Mouse (Mus musculus): Measurements from ENCODE around the gene Pitpnc1. TPM values are rescaled to one million over a fixed set of nuclear protein-coding genes. Genes with fewer than 3 reads are reported as not detected.

The Pitpnc1 gene
- total RNA-seq, 2 experiments from 2014 or later: 59.4 to 114 TPM

DNA sequence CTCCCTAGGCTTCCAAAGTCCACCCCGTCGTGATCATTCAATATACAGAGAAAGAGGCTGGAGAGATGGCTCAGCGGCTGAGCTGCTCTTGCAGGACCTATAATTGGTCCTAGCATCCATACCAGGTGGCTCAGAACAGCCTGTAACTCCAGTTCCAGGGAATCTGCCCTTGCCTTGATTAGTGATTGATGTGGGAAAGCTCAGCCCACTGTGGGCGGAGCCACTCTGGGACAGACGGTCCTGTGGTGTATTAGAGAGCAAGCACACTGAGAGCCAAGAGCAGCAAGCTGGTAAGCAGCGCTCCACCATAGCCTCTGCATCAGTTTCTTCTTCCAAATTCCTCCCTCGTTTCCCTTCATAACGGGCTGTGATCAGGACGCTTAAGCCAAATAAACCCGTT lies 150.6 kb downstream of the Pitpnc1 start:
- no peak overlapping the region for H3K27ac ChIP-seq
- DNase-seq: no peak
- intact Hi-C loops (cut with DNase I): no loop called here
- TF ChIP-seq CTCF (IDR thresholded peaks at IDR 0.05): no peak
- H3K4me3 ChIP-seq: no peak overlapping the region

DNA sequence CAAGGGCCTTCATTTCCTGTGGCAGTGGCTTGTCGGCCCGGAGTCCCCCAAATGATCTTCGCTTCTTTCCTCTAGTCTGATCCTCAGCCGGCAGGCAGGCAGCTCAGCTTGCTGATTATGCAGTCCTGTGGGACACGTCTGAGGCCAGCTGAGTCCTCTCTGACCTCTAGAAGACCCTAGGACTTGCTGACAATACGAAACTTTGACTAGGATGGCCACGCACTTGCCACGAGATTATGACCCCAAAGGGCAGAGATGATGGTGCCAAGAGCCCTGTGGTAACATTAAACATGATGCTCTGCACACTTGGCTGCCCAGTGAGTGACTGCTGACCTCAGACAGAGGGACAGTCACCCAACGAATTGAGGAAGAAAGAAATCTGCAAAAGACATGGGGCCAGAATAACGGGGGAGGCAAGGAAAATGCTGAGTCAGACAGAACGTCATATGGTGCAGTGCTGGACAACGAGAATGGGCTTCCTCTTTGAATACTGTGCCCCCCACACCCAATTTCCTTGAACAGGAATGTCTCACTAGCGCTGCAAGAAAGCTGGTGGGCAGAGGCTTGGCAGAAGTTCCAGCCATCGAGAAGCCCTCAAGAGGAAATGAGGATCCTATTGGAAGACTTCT lies 152.7 kb downstream of the Pitpnc1 start:
- no peak for TF ChIP-seq CTCF (IDR thresholded peaks at IDR 0.05)
- DNase-seq: peak; percentile 48
- Histone ChIP-seq H3K27ac (peak overlapping the region; percentile 53), H3K4me3 (no peak overlapping the region)
- intact Hi-C loops (cut with DNase I): no loop called here

DNA sequence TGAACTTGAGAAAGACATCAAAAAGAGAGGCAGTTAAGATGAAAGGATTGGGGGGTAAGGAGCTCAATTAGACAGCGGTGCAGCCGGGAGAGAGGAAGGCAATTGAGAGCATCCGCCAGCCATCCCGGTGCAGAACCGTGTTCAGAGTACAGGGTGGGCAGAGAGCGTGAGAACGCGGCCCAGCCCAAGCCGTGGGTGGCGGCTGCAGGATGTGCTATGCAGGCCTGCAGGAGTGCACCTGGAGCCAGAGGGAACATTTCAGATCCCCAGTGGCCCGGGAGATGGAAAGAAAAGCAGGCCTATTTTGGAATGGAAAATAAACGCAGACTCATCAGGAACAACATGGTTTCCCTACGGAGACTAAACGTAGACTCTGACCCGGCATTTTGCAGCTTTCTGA lies 155.0 kb downstream of the Pitpnc1 start:
- H3K27ac ChIP-seq: peak overlapping the region; percentile 78
- no peak for TF ChIP-seq CTCF (IDR thresholded peaks at IDR 0.05)
- H3K4me3 ChIP-seq: peak overlapping the region; percentile 21; the same call in 1 of the 2 replicates
- intact Hi-C loops (cut with DNase I): no loop called here
- DNase-seq: peak; percentile 39

DNA sequence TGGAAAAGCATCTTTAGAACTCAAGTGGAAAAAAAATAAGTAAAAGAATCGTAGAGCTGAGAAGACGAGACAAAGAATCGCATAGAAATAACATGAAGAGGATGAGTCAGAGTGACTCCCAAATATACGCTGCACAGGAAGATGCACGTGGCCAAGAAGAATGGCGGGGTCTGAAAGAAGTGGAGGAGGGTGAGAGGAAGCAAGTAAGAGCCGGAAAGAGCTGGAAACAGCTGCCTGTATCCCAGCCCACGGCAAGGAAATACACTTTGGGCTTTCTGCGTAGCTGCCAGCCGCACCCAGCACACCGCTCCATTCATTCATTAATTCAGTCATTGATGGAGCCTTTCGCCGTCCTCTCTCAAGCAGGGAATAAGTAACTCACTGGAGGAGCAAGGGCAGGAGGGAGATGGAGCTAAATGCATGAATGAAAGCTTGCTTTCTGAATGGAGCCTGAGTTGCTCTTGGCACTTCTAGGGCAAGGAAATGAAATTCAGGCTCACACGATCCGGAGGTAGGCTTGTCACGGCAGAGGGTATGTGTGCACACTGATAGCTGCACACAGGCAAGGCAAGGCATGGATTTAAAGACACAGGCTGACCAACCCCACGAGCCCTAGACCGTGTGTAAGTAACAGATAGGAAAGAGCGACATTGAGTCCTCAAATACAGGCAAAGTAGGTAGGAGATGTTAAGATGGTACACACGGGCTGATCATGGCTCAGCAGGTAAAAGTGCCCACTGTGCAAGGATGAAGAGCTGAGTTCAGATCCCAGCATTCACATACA lies 160.0 kb downstream of the Pitpnc1 start:
- intact Hi-C loops (cut with DNase I): no loop called here
- no peak overlapping the region for H3K27ac ChIP-seq

DNA sequence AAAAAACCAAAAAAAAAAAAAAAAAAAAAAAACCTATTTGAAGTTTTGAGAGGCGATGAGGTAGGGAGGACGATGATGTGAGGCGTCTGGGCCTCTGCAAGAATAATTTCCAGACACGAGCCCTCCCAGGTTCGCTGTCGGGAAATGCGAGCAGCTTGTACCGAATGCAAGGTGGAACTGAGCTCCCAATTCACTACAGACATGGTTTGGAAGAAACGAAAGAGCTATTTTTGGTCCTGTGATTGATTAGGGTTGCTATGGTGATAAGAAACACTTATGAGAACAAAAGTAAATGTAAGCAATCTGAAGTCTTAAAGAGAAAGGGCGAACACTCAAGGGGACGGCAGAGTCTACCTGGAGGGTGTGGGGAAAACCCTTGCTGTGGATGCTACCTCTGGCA lies 164.3 kb downstream of the Pitpnc1 start:
- TF ChIP-seq CTCF (IDR thresholded peaks at IDR 0.05): no peak
- intact Hi-C loops (cut with DNase I): no loop called here
- no peak overlapping the region for H3K27ac ChIP-seq
- no peak for DNase-seq
- no peak overlapping the region for H3K4me3 ChIP-seq

More for the DNA sequence above, 160.0 kb downstream of the Pitpnc1 start:
- no peak overlapping the region for H3K4me3 ChIP-seq
- TF ChIP-seq CTCF (IDR thresholded peaks at IDR 0.05): no peak
- no peak for DNase-seq

DNA sequence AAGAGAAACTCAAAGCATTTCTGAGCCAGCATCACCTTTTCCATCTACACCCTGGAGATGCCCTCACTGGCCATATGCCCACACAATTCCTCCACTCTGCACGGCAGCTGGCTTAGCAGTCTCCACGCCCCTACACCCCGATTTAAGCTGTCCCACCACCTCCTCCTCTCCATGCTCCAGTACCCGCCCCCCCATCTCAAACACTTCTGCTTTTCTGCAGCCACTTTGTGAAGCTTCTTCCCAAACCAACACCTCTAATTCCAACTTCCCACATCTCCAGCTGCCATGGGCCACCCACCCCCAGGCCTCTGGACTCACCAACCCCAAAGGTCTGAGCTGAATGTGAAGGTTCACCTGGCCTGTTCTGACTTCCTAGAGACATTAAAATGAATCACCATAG lies 168.4 kb downstream of the Pitpnc1 start:
- DNase-seq: no peak
- Histone ChIP-seq H3K4me3 (no peak overlapping the region), H3K27ac (no peak overlapping the region)
- TF ChIP-seq CTCF (IDR thresholded peaks at IDR 0.05): no peak
- intact Hi-C loops (cut with DNase I): no loop called here

DNA sequence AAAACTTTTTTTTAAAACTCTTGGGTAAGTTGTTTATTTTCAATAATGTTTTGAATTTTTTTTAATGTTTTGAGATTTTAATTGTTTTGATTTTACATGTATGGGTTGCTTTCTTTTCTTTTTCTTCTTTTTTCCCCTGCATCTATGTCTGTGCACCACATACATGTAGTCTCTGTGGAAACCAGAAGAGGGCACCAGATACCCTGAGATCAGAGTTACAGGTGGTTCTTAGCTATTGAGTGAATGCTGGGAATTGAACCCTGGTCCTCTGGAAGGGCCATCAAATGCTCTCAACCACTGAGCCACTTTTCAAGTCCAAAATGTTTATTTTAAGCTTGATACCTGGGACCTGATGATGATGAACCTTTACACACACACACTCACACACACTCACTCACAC lies 170.3 kb downstream of the Pitpnc1 start:
- intact Hi-C loops (cut with DNase I): no loop called here
- Histone ChIP-seq H3K4me3 (no peak overlapping the region), H3K27ac (no peak overlapping the region)
- peak; percentile 54 for TF ChIP-seq CTCF (IDR thresholded peaks at IDR 0.05)
- no peak for DNase-seq

DNA sequence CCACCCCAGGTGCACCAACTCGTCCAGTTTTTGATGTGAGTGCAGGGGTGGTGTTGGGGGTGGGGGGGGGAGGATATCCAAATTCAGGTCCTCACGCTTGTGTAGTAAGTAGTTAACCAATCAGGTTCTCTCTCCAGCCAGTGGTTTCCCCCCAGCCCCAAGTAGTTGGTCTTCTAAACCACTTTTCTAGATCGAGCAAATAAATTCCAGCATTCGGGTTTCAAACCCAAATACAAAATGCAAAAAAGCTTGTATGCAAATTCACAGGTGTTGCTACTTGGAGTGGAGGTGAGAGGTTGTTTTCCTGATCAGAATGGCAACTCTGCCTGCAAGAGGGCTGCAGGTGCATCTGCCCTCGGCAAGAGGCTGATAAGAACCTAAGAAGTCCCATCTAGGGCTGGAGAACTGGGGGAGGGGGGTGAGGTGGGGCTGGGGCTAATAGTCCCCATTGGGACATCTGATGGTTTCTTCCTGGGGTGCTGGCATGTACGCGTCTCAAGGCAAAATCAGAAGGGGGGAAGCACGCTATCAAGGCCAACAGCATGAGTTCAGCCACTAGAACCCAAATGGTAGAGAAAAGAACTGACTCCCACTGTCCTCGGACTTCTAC lies 170.9 kb downstream of the Pitpnc1 start:
- H3K4me3 ChIP-seq: no peak overlapping the region
- no peak for DNase-seq
- intact Hi-C loops (cut with DNase I): no loop called here
- no peak overlapping the region for H3K27ac ChIP-seq
- no peak for TF ChIP-seq CTCF (IDR thresholded peaks at IDR 0.05)

DNA sequence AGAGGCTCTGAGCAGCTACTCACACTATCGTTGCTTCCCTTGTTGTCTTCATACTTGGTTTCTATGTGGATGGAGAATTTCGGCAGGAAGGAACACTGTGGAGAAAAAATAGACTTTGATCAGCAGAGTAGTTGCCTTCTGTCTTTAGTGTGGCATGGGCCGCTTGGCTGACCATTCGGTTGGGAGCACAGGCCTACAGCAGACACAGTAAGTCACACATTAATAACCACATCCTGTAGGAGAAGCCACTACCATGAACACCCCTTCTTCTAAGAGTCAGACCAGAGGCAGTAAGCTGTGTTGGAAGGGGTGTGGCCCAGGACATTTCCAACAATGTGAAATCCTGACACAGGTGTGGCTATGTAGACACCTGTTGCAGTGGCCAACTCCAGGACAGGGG lies 174.3 kb downstream of the Pitpnc1 start:
- no peak for DNase-seq
- no peak for TF ChIP-seq CTCF (IDR thresholded peaks at IDR 0.05)
- intact Hi-C loops (cut with DNase I): no loop called here
- Histone ChIP-seq H3K27ac (peak overlapping the region; percentile 40), H3K4me3 (no peak overlapping the region)

DNA sequence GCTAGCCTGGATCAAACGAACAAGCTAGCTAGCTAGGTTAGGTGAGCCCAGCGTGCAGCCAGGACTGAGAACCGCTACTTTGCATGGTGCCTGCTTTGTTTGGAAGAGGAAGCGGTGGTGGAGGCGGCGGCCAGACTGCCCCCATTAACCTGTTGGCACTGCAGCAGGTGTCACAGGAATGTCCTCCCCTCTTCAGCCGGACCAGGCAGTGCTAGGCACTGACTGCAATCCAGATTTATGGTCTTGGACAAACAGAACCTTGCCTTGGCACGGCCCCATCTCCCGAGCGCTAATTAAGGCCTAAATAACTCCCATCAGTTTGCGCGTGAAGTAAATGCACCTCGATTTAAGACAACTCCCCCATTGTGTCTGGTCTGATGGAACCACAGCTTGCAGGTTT lies 178.5 kb downstream of the Pitpnc1 start:
- Histone ChIP-seq H3K27ac (no peak overlapping the region), H3K4me3 (no peak overlapping the region)
- TF ChIP-seq CTCF (IDR thresholded peaks at IDR 0.05): no peak
- intact Hi-C loops (cut with DNase I): no loop called here
- no peak for DNase-seq

DNA sequence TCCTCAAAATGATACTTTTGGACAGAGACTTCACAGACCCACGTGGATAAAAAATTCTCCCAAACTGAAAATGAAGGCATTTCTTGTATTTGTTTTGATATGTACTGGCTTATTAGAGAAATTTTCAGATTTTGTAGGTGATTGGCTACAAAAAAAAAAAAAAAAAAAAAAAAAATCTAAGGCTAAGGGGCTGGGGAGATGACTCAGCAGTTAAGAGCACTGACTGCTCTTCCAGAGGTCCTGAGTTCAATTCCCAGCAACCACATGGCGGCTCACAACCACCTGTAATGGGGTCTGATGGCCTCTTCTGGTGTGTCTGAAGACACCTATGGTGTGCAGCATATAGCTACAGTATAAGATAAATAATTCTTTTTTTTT lies 182.3 kb downstream of the Pitpnc1 start:
- no peak overlapping the region for H3K4me3 ChIP-seq
- no peak for TF ChIP-seq CTCF (IDR thresholded peaks at IDR 0.05)
- no peak overlapping the region for H3K27ac ChIP-seq
- intact Hi-C loops (cut with DNase I): no loop called here
- DNase-seq: no peak

DNA sequence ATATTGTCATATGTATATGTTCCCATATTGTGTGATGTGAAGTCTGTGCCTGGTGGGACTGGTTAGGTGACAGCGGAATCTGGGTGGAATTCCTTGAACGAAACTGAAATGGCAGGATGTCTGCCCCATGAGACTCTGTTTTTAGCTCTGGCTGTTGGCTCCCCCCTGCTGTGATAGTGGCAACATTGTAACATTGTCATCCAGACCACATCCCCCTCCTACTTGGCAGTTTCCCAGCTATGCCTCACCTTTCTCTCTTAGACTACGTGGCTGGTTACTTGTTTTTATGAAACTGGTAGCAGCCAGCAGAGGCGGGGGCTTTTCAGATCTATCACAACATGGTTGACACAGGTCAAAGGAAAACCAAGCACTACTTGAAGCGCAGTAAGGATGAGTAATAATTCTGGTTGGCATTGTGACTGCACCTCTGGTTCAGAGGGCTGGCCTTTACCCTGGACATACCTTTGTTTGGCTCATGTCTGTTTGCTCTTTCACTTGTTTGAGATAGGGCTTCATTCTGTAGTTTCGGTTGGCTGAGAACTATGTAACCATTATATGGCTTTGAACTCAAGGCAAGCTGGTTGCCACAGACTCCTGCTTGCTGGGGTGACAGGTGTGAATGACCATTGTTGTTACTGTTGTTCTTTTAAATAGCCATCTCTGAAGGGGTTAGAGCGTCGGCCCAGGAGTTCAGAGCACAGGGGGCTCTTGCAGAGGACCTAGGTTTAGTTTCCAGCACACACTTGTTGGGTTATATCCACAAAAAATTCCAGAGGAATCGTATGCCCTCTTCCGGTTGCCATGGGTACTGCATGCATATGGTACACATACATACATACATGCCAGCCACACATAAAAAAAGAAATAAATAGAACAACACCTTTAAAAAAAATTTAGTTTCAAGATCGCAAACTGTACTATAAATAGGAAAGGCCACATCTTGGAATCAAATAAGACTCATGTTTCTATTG lies 183.0 kb downstream of the Pitpnc1 start:
- TF ChIP-seq CTCF (IDR thresholded peaks at IDR 0.05): no peak
- no peak overlapping the region for H3K4me3 ChIP-seq
- intact Hi-C loops (cut with DNase I): no loop called here
- DNase-seq: no peak
- no peak overlapping the region; the same call in 1 of the 2 replicates for H3K27ac ChIP-seq

All from gastrocnemius, adult 2 months (tissue).